Mouse (Mus musculus) heart, embryonic 13.5 days (tissue): Measurements from ENCODE around the gene Tmco4. TPM values are rescaled to one million over a fixed set of nuclear protein-coding genes. Genes with fewer than 3 reads are reported as not detected.

Experiments
- ATAC-seq: fragments of 200-750 bp; cut with Nextera tagmentation; 2 replicates; pipeline ENCODE4 v1.8.0; 2017; ENCODE audit warnings: moderate TSS enrichment; ENCODE audit not compliant: insufficient number of reproducible peaks, low FRiP score, low TSS enrichment; ENCODE audit errors: extremely low read depth
- H3K27ac ChIP-seq: fragments of 300-500 bp; sonication (generic); replicated peaks from 2 replicates; pipeline ENCODE4 v1.5.1; 2015; ENCODE audit warnings: moderate library complexity, mild to moderate bottlenecking, inconsistent platforms
- H3K27me3 ChIP-seq: fragments of 300-500 bp; sonication (generic); replicated peaks from 2 replicates; pipeline ENCODE4 v1.6.1; 2015; ENCODE audit warnings: mild to moderate bottlenecking, inconsistent platforms
- H3K36me3 ChIP-seq: fragments of 300-500 bp; sonication (generic); 2 replicates; pipeline ENCODE4 v1.6.1; 2015; ENCODE audit warnings: mild to moderate bottlenecking, inconsistent platforms
- H3K4me1 ChIP-seq: fragments of 300-500 bp; sonication (generic); 2 replicates; pipeline ENCODE4 v1.6.1; 2015; ENCODE audit warnings: inconsistent platforms
- H3K4me2 ChIP-seq: fragments of 300-500 bp; sonication (generic); 2 replicates; pipeline ENCODE4 v1.6.1; 2015; ENCODE audit warnings: inconsistent platforms, mild to moderate bottlenecking, moderate library complexity
- H3K4me3 ChIP-seq: fragments of 300-500 bp; sonication (generic); 2 replicates; pipeline ENCODE4 v1.5.1; 2015; ENCODE audit warnings: moderate library complexity, mild to moderate bottlenecking, inconsistent platforms
- H3K9ac ChIP-seq: fragments of 300-500 bp; sonication (generic); 2 replicates; pipeline ENCODE4 v1.6.1; 2015; ENCODE audit warnings: inconsistent platforms, mild to moderate bottlenecking, moderate library complexity
- H3K9me3 ChIP-seq: fragments of 300-500 bp; sonication (generic); 2 replicates; pipeline ENCODE4 v1.6.1; 2016; ENCODE audit warnings: inconsistent platforms
- WGBS: fragments of 180-500 bp; shearing (Covaris S2); methylation state at CpG from one replicate; pipeline ENCODE4 v1.1.7; 2015; ENCODE audit warnings: mixed read lengths; 5-methylcytosine and 5-hydroxymethylcytosine counted together
- polyA plus RNA-seq: library from polyadenylated mRNA; unstranded; fragments of >200 nt; fragmentation: Nextera tagmentation; extraction: Ambion mirVana; gene quantifications from 2 replicates; pipeline ENCODE4 v1.2.1, GENCODE M21; 2015

The Tmco4 gene
- polyA plus RNA-seq, 1 experiment from 2014 or later, result 5.6 TPM

DNA sequence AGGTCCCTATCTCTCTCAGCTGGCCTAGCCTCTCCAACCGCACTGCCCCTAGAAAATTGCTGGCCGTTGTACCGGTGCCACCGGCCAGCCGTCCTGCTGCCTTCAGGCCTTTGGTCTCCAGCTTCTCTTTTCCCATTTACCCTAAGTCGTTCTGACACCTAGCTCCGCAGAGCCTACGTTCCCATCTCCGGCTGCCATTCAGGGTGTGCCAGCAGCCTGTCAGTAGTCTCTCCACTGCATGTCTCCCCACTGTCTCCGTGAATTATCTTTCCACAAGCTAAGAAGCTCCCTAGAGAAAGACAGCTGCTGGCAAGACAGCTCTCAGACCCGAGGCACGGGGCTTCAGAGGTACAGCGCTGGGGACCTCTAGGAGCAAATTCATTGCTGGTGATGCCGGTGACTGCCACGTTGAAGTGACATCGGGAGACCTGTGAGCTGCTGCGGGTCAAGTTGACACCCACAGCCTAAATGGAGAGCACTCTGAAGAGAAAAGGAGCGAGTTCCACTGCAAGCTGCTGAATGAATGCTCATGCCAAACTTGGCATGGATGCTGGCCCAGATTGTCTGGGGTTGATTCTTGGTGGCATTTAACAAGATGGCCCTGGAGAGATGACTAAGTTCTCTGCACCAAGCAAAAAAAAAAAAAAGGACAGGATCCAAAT is 108.7 kb downstream of the Tmco4 start:
- no peak overlapping the region for H3K4me3 ChIP-seq
- no peaks in the 10 kb centered on the region for H3K9me3 ChIP-seq
- H3K36me3 ChIP-seq, result no peaks in the 10 kb centered on the region
- no peak overlapping the region for H3K4me2 ChIP-seq
- no peak overlapping the region for H3K9ac ChIP-seq
- no peak overlapping the region for H3K27ac ChIP-seq
- ATAC-seq, result no peak
- peaks cover 10% of the 10 kb centered on the region for H3K4me1 ChIP-seq
- H3K27me3 ChIP-seq, result peaks cover 64% of the 10 kb centered on the region
- 66% methylated on average over 18 of the region's 18 CpGs for WGBS

DNA sequence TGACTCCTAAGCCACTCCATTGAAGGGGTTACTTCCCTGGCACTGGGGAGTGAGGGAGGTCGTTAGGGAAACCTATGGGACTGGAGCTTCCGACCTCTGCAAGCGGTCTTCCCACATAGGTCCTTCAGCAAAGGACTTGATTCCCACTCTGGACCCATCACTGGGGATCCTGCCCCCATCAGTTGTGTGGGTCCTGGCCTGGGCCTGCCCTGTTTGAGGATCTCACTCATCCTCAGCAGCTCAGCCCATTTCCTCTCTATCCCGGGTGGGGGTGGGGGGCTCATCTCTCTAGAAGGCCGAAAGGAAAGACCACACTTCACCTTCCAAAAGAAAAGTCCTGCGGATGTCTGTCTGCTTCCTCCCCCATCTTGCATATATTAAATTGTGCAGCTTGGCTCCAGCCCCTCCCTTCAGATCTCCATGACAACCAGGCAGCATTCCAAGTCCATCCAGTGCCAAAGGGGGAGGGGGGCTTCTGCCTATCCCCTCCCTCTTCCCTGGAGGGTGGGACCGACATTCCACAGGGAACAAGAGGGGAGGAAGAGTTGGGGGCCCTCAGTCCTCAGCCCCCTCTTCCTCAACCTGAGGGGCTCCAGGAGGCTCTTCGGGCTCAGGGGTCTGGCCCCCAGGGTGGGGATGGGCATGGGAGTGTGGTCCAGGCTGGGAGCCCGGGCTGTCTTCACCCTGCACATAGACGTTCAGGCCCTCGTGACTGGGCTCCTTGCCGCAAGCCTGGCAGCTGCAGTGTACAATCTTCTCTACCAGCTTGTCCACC is 110.3 kb downstream of the Tmco4 start:
- H3K9me3 ChIP-seq, result no peaks in the 10 kb centered on the region
- ATAC-seq, result no peak
- H3K27me3 ChIP-seq, result peaks cover 63% of the 10 kb centered on the region
- 29% methylated on average over 12 of the region's 12 CpGs for WGBS
- peak overlapping the region; percentile 33; the same call in 1 of the 2 replicates for H3K9ac ChIP-seq
- H3K4me2 ChIP-seq, result peak overlapping the region; percentile 37
- H3K36me3 ChIP-seq, result no peaks in the 10 kb centered on the region
- H3K27ac ChIP-seq, result no peak overlapping the region
- H3K4me3 ChIP-seq, result no peak overlapping the region
- H3K4me1 ChIP-seq, result peaks cover 10% of the 10 kb centered on the region

DNA sequence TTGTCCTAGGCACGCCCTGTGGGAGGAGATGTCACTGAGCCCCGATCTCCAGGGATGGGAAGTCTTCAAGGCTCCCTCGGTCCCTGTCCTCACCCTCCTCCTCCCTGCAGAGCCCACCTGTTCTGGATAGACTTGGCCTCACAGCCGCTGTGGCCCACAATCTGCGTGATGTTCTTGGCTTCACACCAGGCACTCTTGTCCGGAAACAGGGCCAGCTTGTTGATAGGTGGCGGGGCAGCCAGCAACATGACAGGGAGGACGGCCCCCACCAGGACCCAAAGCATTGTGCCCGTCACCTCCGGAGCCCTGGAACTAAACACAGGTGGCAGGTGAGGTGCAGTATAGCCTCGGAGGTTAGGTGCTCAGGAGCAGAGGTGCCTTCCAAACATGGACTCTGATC is 112.6 kb downstream of the Tmco4 start:
- 52% methylated on average over 11 of the region's 11 CpGs for WGBS
- Histone ChIP-seq H3K4me3 (no peak overlapping the region), H3K27me3 (peaks cover 79% of the 10 kb centered on the region), H3K4me2 (no peak overlapping the region), H3K9ac (no peak overlapping the region), H3K27ac (no peak overlapping the region), H3K4me1 (peaks cover 10% of the 10 kb centered on the region), H3K36me3 (no peaks in the 10 kb centered on the region), H3K9me3 (no peaks in the 10 kb centered on the region)
- ATAC-seq, result no peak

DNA sequence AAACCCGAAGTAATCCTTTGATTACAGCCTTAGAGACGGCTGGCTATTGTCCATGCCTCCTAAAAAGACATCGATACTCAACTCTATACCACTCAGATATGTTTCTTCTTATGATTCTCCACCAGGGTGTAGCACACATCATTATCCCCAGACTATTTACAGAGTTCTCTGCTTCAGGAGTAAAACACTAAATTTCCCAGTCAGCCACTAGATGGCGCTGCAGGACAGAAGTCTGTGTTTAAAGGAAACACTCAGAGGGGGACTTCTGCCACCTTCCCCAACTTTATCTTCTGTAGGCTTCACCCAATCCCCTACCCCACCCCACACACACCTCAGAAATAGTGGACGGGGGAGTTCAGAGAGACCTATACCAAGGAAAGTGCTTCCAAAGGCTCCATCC is 113.3 kb downstream of the Tmco4 start:
- H3K9me3 ChIP-seq, result no peaks in the 10 kb centered on the region
- peaks cover 85% of the 10 kb centered on the region for H3K27me3 ChIP-seq
- no peak overlapping the region for H3K9ac ChIP-seq
- H3K36me3 ChIP-seq, result no peaks in the 10 kb centered on the region
- peaks cover 10% of the 10 kb centered on the region for H3K4me1 ChIP-seq
- 20% methylated on average over 5 of the region's 5 CpGs for WGBS
- no peak for ATAC-seq
- H3K27ac ChIP-seq, result no peak overlapping the region
- H3K4me2 ChIP-seq, result no peak overlapping the region
- no peak overlapping the region for H3K4me3 ChIP-seq

DNA sequence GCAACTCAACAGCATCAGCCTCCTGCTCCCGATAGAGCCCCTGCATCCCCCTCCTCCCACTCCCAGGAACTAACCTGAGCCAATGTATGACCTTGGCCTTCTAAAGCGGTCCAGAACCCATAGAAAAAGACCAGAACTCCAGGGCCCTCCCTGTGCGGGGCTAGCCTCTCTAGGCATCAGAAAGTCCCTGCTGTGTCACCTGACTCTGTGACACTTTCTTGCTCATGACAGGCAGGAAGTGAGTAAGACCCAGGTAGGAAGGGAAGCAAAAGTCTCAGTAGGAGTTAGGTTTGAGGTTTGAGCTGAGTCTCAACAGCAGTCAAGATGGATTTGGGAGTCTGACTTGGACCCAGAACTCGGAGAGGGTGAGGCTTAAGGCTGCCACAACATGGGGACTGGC is 114.3 kb downstream of the Tmco4 start:
- peaks cover 85% of the 10 kb centered on the region for H3K27me3 ChIP-seq
- no peak overlapping the region for H3K4me2 ChIP-seq
- ATAC-seq, result no peak
- H3K9ac ChIP-seq, result no peak overlapping the region
- no peaks in the 10 kb centered on the region for H3K36me3 ChIP-seq
- peaks cover 19% of the 10 kb centered on the region for H3K4me1 ChIP-seq
- no peak overlapping the region for H3K27ac ChIP-seq
- H3K9me3 ChIP-seq, result no peaks in the 10 kb centered on the region
- H3K4me3 ChIP-seq, result no peak overlapping the region
- 61% methylated on average over 4 of the region's 4 CpGs for WGBS

DNA sequence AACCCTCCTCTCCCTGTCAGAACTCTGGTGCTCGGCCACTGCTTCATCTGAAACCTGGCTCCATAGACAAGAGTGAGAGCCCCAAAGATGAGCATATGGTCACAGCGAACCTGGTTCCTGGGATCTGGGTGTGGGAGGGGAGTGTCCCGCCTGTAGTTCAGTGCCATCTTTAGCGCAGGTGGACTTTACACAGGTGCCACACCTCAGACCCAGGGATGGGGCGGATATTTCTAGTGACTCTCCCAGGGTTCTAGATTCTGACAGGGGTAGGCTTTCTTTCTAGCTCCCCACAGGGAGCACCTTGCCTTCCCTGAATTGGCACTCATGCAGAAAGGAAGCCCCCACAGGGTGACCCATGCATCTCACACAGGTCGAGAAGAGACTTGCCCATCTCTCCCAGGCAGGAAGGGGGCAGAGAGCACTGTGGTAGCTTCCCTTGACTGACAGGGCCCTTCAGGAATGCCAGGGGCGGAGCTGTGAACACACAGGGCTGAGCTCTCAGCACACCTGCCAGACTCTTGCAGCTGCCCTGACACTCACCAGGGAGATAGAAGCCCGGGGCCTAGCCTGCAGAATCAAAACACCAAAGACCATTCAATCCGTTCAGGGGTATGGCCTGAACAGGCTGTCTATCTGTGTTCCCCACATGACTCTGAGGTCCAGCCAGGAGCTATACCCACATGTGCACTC is 116.4 kb downstream of the Tmco4 start:
- 46% methylated on average over 9 of the region's 9 CpGs for WGBS
- Histone ChIP-seq H3K36me3 (no peaks in the 10 kb centered on the region), H3K27me3 (peaks cover 93% of the 10 kb centered on the region), H3K4me2 (no peak overlapping the region), H3K27ac (no peak overlapping the region), H3K4me1 (peaks cover 22% of the 10 kb centered on the region), H3K9ac (no peak overlapping the region), H3K9me3 (no peaks in the 10 kb centered on the region), H3K4me3 (no peak overlapping the region)
- ATAC-seq, result no peak

DNA sequence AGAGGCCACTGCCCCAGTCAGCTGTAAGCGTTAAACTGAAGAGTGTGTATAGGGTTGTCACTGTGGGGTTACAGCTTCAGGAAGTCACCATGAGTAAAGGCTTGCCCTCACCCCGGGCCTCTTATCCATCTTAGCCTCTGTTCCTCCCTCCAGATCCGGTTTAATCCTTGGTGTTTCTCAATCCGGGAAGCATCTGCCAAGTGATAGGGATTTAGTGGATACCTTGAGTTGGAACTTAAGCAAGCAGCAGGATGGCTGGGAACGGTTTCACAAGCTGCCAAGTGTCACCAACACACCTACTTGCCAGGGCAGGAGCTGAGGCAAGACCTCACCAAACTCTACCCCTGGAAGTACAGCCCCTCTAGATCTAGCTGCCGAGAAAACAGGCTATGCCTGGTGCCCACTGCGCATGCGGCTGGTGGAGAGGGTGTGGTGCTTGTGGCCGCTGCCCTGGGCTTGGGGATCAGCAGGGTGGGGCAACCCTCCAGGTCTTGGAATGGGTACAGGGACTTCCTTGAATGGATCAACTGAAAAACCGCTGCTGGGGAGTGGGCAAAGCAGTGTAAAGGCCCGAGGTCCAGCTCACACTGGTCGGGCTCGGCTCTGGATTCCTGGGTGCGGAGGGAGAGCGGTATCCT is 117.7 kb downstream of the Tmco4 start:
- no peak overlapping the region for H3K4me2 ChIP-seq
- peaks cover 25% of the 10 kb centered on the region for H3K4me1 ChIP-seq
- H3K36me3 ChIP-seq, result no peaks in the 10 kb centered on the region
- no peak for ATAC-seq
- no peak overlapping the region for H3K27ac ChIP-seq
- peaks cover 87% of the 10 kb centered on the region for H3K27me3 ChIP-seq
- no peak overlapping the region for H3K4me3 ChIP-seq
- H3K9me3 ChIP-seq, result no peaks in the 10 kb centered on the region
- 63% methylated on average over 15 of the region's 15 CpGs for WGBS
- peak overlapping the region; percentile 33; the same call in 1 of the 2 replicates for H3K9ac ChIP-seq

DNA sequence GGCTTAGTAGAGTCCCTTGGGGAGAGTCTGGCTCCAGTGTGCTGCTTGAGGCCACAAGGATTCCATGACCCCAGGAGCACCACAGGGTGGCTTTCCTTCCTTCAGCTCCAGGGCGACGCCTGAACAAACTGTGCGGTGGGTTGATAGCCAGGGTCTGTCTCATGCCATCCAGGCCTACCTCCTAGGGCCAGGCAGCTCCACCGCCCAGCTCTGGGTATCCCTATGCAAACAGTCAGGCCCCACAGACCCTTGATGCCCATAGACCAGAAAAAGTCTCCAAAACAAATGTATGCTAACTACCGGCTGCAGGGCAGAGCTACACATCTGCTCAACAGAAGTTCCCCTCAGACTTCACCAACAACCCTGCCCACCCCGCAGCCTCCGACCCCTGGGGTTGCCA is 118.4 kb downstream of the Tmco4 start:
- H3K4me1 ChIP-seq, result peaks cover 28% of the 10 kb centered on the region
- peak overlapping the region; percentile 87; the same call in 1 of the 2 replicates for H3K9ac ChIP-seq
- H3K4me3 ChIP-seq, result peak overlapping the region; percentile 74; the same call in 1 of the 2 replicates
- WGBS, result 56% methylated on average over 7 of the region's 7 CpGs
- H3K4me2 ChIP-seq, result peak overlapping the region; percentile 99
- H3K27me3 ChIP-seq, result peaks cover 83% of the 10 kb centered on the region
- no peaks in the 10 kb centered on the region for H3K9me3 ChIP-seq
- ATAC-seq, result no peak
- H3K36me3 ChIP-seq, result no peaks in the 10 kb centered on the region
- H3K27ac ChIP-seq, result no peak overlapping the region

DNA sequence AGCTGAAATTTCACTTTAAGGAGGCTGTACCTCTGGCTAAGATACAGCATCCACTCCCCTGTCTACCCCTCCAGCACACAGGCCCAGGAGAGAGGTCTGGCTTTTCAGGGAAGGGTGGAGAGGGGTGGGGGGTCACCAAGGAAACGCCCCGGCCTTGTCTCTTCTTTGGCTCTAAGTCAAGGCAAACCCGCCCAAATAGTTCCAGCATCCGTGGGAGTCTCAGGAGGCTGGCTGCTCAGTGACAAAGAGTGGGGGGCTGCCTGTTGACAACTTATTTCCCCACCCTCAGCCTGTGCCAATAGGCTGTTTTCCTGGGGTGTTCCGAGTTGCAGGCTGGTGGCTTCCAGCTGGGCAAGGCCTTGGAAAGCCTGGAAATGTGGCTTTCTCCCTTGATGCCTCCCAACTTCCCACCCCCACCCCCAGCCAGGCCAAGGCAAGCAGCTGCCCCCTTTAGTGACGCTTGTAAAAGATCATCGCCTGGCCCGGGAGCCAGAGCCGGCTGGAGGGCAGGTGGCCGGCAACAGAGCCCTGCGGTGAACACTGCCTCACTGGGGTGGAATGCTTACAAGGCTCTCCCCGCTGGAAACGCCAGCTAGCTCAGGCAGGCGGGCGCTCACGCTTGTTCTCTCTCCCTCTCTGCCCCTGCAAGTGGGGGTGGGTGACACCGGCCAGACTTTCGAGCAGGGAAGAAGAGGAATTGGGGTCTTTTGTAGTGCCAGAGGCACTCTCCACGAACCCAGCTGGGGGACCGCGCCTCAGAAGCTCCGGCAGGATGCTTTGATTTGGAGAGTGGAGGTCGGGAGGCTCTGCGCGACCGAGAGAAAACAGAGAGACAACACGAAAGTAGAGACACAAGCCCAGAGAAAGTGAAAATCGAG is 119.0 kb downstream of the Tmco4 start:
- peaks cover 28% of the 10 kb centered on the region for H3K4me1 ChIP-seq
- no peaks in the 10 kb centered on the region for H3K36me3 ChIP-seq
- H3K9me3 ChIP-seq, result no peaks in the 10 kb centered on the region
- WGBS, result 8% methylated on average over 28 of the region's 28 CpGs
- H3K27me3 ChIP-seq, result peaks cover 78% of the 10 kb centered on the region
- no peak for ATAC-seq
- peak overlapping the region; percentile 87 for H3K9ac ChIP-seq
- peak overlapping the region; percentile 10; the same call in 1 of the 2 replicates for H3K27ac ChIP-seq
- H3K4me3 ChIP-seq, result peak overlapping the region; percentile 74
- H3K4me2 ChIP-seq, result peak overlapping the region; percentile 99

DNA sequence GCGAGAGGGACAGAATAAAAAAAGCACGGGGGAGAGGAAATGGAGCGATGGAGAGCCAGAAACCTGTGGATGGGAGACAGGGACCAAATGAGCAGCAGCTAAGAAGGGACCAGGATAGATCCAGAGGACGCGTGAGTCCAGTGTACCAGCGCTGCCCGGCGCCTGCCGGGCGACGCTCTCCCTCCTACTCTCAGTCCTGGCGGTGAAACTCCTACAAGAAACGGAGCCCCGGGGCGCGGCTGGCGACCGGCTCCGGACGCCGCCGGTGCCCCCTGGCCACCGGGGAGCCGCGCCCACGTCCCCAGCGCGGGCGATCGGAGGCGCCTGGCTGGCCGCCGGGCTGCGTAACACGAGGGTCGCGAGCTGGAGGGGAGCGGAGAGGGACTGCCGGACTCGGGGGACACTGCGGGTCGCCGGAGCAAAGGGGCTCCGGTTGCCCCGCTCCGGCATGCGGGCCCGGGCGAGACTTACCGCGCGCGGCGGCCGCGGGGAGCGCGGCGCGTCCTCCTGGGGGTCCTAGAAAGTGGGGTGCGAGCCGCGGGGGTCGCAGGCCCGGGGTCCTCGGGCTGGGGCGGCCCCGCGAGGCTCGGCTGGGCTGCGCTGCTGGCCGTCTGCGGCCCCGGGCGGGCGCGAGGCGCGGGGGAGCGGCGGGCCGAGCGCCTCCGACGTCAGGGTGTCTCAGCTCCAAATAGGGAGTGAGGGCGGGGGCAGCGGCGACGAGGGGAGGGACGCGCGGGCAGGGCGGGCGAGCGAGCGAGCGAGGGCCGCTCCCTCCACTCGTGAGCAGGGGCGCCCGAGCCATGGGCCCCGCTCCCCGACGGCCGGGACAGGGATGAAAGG is 119.9 kb downstream of the Tmco4 start, which contains the start of gene Nbl1:
Nbl1 (minus strand) TSS at position 638 of the 840 bp plus-strand sequence.
- under 1% methylated on average over 102 of the region's 105 CpGs for WGBS

More for the DNA sequence above, 119.9 kb downstream of the Tmco4 start, which contains the start of gene Nbl1:
- Histone ChIP-seq H3K27me3 (peaks cover 71% of the 10 kb centered on the region), H3K36me3 (no peaks in the 10 kb centered on the region), H3K9me3 (no peaks in the 10 kb centered on the region), H3K4me1 (peaks cover 28% of the 10 kb centered on the region), H3K4me2 (peak within 1 kb of the TSS; percentile 99), H3K27ac (peak within 1 kb of the TSS; percentile 20; the same call in 1 of the 2 replicates), H3K4me3 (peak within 1 kb of the TSS; percentile 74), H3K9ac (peak within 1 kb of the TSS; percentile 87)
- no peak for ATAC-seq
